Mouse (Mus musculus) brain, embryonic 14.5 days (tissue): ENCODE results near the gene Fbxo9. TPM values are rescaled to one million over a fixed set of nuclear protein-coding genes. Genes with fewer than 3 reads are reported as not detected.

ENCODE experiments used
- DNase-seq: peaks from one replicate; pipeline ENCODE4 v3.0.0-alpha.2; 2011; ENCODE audit warnings: low read depth
- CTCF ChIP-seq: fragments of 200-500 bp; IDR thresholded peaks from 2 replicates; pipeline ENCODE4 v1.5.1; 2012; ENCODE audit warnings: inconsistent platforms, mild to moderate bottlenecking, moderate library complexity, borderline replicate concordance; ENCODE audit not compliant: insufficient read depth, insufficient read length; ENCODE audit errors: extremely low read depth
- POLR2A ChIP-seq: fragments of 200-500 bp; IDR thresholded peaks from 2 replicates; pipeline ENCODE4 v1.6.1; 2012; ENCODE audit warnings: mild to moderate bottlenecking, inconsistent platforms, borderline replicate concordance; ENCODE audit not compliant: poor library complexity, insufficient read depth, insufficient read length, severe bottlenecking; ENCODE audit errors: extremely low read depth
- polyA plus RNA-seq: library from polyadenylated mRNA; depleted of rRNA; stranded (reverse); fragments of >200 nt; gene quantifications from 2 replicates; pipeline ENCODE4 v1.2.3, GENCODE M21; 2012

Gene Fbxo9
- polyA plus RNA-seq, 1 experiment, result 77.0 TPM

DNA sequence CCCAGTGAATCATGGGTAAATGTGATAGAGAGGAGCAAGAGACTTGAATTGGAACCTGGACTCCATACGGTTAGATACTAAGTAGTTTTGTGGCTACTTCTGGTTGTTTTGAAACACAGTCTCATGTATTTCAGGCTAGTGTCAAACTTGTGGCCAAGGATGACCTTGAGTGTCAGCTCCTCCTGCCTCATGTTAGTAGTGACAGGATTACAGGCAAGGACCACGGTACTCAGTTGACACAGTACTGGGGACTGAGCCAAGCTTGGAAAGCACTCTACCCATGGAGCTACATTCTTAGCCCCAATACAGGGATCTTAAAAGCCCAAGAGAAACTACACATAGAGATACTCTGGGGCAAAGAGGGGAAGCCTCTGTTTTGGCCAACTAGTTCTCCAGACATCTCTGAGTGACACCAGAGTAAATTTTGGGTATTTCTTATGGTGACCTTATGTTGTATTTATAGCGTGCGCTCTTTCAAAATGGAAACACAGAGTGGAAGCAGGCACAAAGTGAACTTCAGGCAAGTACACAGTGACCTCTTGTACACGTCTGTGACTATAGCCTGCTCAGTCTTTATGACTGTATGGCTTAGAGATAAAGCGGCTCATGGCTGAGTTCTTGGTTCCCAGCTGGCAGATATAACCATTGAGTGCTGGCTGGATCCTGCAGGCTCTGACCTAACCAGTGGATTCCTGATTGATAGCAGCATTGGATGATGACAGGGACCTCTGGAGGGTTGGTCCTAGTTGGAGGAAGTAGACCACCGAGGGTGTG lies 14.3 kb upstream of the Fbxo9 start:
- TF ChIP-seq POLR2A (no peak), CTCF (no peak)
- no peak for DNase-seq

DNA sequence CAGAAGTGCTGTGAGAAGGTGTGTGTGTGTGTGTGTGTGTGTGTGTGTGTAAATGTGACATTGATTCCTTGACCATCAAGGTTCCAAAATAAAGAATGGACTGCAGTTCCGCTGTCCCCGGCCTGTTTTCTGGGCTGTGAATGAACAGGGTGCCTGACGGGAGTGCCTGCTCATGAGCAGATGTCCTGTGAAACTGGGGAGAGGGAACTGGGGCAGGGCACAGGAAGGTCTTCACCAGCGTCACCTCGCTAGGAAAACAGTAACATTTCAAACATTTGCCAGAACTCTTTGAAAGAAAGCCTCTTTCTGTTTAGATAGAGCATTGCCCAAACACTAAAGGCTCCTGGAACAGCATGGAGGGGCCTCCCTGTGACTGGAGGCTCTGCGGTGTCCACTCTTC lies 13.1 kb upstream of the Fbxo9 start:
- no peak for DNase-seq
- TF ChIP-seq CTCF, result no peak
- TF ChIP-seq POLR2A, result no peak

DNA sequence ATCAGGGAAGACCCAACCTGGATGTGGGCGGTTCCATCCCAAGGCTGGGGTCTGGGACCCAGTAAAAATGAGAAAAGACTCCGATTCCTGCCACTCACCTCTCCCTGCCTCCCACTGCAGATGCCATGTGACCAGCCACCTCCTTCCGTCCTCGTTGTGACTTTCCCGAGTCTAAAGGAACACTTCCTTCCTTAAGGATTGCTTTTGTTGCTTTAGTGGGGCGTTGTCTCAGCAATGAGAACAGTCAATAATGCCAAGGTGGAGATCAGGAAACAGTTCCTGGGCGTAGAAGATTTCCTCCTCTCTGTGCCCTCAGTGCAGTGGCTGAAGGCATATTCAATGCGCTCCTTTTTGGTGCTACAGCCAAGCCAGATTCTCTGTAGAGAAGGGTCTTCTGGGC lies 12.5 kb upstream of the Fbxo9 start:
- DNase-seq, result no peak
- no peak for TF ChIP-seq CTCF

DNA sequence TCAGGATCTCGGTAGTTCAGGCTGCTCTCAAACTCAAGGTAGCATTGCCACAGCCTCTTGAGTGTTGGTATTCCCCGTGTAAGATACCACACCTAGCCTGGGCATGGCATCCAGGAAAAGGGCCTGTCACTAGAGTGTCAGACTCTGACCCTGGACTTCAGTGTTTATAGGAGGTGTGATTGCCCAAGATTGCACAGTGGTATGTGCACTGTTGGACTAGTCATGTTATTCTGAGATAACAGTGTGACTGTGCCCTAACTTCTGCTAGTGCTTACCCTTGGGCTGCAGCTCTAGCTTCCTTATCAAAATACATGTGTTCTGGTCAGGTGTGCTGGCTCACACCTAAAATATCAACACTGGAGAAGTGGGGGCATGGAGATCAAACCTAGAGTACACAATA lies 8.8 kb upstream of the Fbxo9 start:
- TF ChIP-seq POLR2A (no peak), CTCF (no peak)
- no peak for DNase-seq

DNA sequence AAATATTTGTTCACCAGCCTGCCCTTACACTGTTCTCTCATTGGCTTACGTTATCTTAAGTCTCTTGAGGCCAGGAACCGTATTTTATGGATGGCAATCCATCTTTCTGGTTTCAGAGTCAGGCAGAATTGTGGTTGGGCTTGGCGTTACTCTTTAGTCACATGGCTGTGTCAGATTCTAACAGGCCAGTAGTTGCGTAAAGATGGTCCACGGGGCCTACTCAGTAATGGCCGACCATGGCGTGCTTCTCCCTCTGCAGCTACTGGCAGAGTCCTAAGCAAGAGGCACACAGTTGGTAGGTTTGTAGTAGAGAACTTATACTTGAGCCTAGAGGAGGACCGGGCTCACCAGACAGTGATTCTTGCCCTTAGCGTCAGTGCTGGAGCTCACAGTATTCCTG lies 6.9 kb upstream of the Fbxo9 start:
- TF ChIP-seq CTCF (no peak), POLR2A (no peak)
- no peak for DNase-seq

DNA sequence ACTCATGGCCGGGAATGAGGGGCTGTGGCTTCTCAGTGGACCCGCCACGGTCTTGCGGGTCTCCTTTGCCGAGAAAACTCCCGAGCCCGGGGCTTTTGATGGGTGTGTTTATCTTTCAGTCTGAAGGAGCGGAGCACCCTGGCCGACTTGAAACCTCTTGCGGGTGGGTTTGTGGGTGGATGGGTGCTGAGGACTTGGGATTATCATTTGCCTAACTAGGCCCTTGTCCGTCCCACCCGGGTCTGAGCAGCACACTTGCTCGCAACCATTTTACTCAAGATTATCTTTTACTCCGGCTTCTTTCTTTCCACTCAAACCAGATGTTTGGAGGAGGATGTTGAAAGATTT lies 4.6 kb upstream of the Fbxo9 start:
- no peak for TF ChIP-seq CTCF
- TF ChIP-seq POLR2A, result no peak
- DNase-seq, result peak; percentile 71

DNA sequence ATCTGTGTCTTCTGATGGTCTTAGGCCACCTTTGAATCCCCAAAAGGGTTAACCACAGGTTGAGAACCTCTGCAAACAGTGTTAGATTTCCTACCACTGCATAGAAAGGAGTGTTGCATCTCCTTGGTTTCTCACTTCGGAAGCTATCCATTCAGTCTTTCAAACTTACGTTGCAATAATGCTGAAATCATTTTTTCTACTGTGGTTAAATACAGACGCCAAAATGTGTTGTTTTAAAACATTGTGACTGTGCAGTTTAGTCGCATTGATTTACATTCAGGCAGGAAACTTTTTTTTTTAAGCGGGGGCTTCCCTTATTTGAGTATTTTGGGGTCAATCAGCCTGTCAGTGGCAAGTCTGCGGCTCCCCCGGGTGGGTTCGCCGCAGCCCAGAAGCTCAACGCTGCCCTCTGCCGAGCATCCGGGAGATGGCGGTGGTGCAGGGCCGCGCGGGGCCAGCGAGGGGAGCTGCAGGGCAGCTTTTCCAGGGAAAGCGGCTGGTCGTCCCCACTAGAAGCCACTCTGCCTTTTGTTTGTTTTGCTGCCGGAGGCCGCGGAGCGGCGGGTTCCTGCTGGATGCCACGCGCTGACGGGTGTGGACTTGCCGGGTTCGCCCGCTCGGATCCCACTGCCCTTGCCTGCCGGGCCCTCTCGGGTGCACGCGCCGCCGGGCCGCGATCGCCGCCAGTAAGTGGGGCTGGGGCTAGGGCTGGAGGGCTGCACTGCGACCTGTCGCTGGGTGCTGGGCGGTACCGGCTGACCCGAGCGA lies 4.1 kb upstream of the Fbxo9 start:
- TF ChIP-seq POLR2A (peak; percentile 79), CTCF (peak; percentile 97)
- peak; percentile 96 for DNase-seq

DNA sequence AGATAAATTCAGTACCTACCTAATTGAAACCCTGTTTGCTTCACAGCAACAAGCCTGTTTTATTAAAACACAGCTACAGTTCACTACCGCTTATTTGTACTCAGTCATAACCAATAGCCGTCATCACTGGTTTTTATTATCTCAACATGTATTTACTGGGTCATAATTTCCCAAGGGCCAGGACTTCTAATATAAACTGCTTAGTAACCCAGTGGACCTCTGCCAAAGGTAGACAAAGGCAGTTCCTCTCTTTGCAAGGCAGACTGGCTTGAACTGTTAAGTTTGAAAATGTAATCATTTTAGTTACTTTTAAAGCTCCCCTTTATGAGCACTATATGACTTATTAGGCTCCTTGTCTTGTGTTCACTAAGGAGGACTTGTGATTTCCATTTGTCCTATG lies 2.6 kb upstream of the Fbxo9 start:
- DNase-seq, result no peak
- TF ChIP-seq POLR2A (no peak), CTCF (no peak)

DNA sequence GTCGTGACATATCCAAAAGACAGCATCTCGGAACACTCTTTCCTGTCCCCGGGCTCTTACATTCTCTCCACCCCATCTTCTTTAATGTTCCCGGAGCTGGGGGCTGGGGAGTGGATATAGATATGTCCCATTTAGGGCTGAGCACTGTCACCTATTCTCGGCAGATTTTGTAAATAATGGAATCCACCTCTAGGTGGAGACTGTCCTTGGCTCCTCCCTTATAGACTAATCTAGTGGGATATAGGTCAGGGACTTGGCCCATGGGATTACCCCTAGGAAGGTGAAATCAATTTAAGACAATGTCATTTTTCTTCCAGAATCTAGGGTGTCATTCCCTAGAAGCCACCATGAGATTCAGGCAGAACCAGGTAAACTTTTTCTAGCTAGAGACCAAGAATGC lies 791 bp upstream of the Fbxo9 start:
- no peak for TF ChIP-seq CTCF
- TF ChIP-seq POLR2A, result no peak
- no peak for DNase-seq

DNA sequence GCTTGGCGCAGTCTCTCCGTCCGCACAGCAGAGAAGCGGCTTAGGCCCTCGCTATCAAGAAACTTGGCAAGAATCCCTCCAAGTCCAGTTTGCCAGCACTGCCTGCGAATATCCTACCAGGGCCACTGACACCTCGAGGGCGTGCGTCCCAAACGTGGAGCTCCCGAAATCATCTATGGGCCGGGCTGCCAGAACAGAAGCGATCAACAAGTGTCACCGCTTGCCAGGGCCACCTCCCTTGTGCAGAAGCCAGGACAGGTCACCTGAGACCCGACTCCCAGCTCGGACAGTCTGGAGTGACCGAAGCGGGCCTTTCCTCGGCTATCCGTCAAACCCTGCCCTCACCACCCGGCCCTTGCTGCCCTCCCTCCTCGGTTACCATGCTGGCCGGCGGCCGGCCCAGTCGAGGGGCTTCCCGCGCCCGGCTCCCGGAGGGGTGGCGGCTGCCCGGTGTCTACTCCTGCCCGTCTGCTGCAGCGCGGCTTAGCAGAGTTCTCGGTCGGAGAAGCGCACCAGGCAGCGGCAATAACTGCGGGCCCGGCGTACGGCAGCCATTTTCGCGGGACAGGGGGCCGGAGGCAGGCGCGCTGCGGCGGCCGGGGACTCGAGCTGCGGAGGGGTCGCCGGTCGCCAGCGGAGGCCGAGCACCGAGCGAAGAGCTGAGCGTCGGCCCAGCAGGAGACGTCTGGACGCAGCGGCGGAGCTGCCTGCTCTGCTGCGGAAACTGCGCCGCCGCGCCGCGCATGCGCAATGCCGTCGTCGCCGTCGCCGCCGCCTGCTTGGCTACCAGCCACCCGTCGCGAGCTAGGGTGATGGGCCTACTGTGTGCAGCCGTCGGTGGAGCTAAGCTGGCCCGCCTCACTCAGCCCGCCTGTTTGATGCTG lies 711 bp downstream of the Fbxo9 start:
- DNase-seq, result peak; percentile 94
- no peak for TF ChIP-seq CTCF
- TF ChIP-seq POLR2A, result peak; percentile 93

DNA sequence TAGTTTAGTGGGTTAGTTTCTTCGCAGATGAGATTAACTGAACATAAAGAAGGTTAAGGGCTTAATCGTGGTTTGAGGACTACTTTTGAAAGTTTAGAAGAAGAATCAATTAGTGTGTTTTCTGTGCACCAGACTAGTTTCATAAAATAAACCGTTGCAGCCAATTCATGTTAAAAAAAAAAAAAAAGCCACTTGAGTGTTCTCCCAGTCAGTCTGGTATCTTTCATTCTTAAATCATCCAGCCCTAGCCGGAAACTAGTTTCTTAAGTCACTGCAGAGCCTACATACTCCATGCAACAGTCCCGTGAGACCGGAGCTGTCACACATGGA lies 1.3 kb downstream of the Fbxo9 start:
- TF ChIP-seq POLR2A (no peak), CTCF (no peak)
- DNase-seq, result no peak
